Mouse (Mus musculus): ENCODE data around the gene Cbx7. TPM values are rescaled to one million over a fixed set of nuclear protein-coding genes. Genes with fewer than 3 reads are reported as not detected.

Gene Cbx7
- polyA plus RNA-seq, 1 experiment, result 32.8 TPM

- H3K36me3 ChIP-seq (ENCODE audit: control insufficient read depth, insufficient read depth, low read length), result no peaks in the 10 kb centered on the region
- H3K27me3 ChIP-seq (ENCODE audit: control insufficient read depth, insufficient read depth, low read length), result no peaks in the 10 kb centered on the region
- H3K27ac ChIP-seq (ENCODE audit: insufficient read depth, low read depth, low read length), result no peak overlapping the region
- no peaks in the 10 kb centered on the region for H3K4me1 ChIP-seq (ENCODE audit: control insufficient read depth, insufficient read depth, insufficient read length, low read length)
- TF ChIP-seq CTCF (IDR thresholded peaks at IDR 0.05; ENCODE audit: extremely low read depth, insufficient read length, insufficient replicate concordance, low read depth, low read length), result no peak
- 73% methylated on average over 9 of the region's 9 CpGs for WGBS
- no peak overlapping the region for H3K4me3 ChIP-seq (ENCODE audit: low read depth, low read length)
Observed at GRCm38 (mm10) chr15:79961366-79961921, 9.5 kb downstream of the Cbx7 start.

GRCm38 (mm10) chr15:79958418-79958817, 12.5 kb downstream of the Cbx7 start:
- Histone ChIP-seq H3K36me3 (ENCODE audit: control insufficient read depth, insufficient read depth, low read length) (no peaks in the 10 kb centered on the region), H3K4me3 (ENCODE audit: low read depth, low read length) (no peak overlapping the region), H3K27ac (ENCODE audit: insufficient read depth, low read depth, low read length) (no peak overlapping the region), H3K27me3 (ENCODE audit: control insufficient read depth, insufficient read depth, low read length) (no peaks in the 10 kb centered on the region), H3K4me1 (ENCODE audit: control insufficient read depth, insufficient read depth, insufficient read length, low read length) (peaks cover 3% of the 10 kb centered on the region; the same call in 1 of the 2 replicates)
- TF ChIP-seq POLR2A (IDR thresholded peaks at IDR 0.05; ENCODE audit: low read depth, low read length), result no peak
- TF ChIP-seq CTCF (IDR thresholded peaks at IDR 0.05; ENCODE audit: extremely low read depth, insufficient read length, insufficient replicate concordance, low read depth, low read length), result no peak
- whole genome bisulfite sequencing, result 50% methylated on average over 3 of the region's 3 CpGs

GRCm38 (mm10) chr15:79956559-79956958, 14.4 kb downstream of the Cbx7 start:
- 46% methylated on average over 8 of the region's 8 CpGs for WGBS
- H3K36me3 ChIP-seq (ENCODE audit: control insufficient read depth, insufficient read depth, low read length), result no peaks in the 10 kb centered on the region
- no peak overlapping the region for H3K27ac ChIP-seq (ENCODE audit: insufficient read depth, low read depth, low read length)
- H3K4me3 ChIP-seq (ENCODE audit: low read depth, low read length), result no peak overlapping the region
- H3K27me3 ChIP-seq (ENCODE audit: control insufficient read depth, insufficient read depth, low read length), result no peaks in the 10 kb centered on the region
- H3K4me1 ChIP-seq (ENCODE audit: control insufficient read depth, insufficient read depth, insufficient read length, low read length), result peaks cover 3% of the 10 kb centered on the region; the same call in 1 of the 2 replicates
- TF ChIP-seq CTCF (IDR thresholded peaks at IDR 0.05; ENCODE audit: extremely low read depth, insufficient read length, insufficient replicate concordance, low read depth, low read length) (no peak), POLR2A (IDR thresholded peaks at IDR 0.05; ENCODE audit: low read depth, low read length) (no peak)

DNA sequence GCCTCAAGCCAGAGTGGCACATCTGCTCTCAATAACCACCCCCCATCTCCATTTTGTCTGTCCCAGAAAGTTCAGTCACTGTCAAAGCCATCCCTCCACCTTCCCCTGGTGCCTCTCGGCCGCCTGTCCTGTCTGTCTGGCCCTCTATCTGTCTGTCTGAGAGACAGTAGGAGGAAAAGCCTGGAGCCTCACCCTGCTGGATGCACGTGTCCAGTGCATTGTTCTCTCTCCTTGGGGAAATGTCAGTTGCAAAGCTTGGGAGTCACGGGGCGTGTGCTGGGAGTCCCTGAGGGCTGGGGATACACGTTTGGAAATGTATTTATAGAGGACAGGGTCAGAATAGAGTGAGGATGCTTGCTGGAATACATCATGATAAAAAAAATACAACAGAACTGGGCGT, 17.4 kb downstream of the Cbx7 start:
- no peak overlapping the region for H3K27ac ChIP-seq (ENCODE audit: insufficient read depth, low read depth, low read length)

GRCm38 (mm10) chr15:79952504-79953231, 18.3 kb downstream of the Cbx7 start:
- no peaks in the 10 kb centered on the region for H3K36me3 ChIP-seq (ENCODE audit: control insufficient read depth, insufficient read depth, low read length)
- TF ChIP-seq CTCF (IDR thresholded peaks at IDR 0.05; ENCODE audit: extremely low read depth, insufficient read length, insufficient replicate concordance, low read depth, low read length), result no peak
- no peak for TF ChIP-seq POLR2A (IDR thresholded peaks at IDR 0.05; ENCODE audit: low read depth, low read length)
- no peaks in the 10 kb centered on the region; the same call in 1 of the 2 replicates for H3K27me3 ChIP-seq (ENCODE audit: control insufficient read depth, insufficient read depth, low read length)
- WGBS, result 36% methylated on average over 11 of the region's 11 CpGs
- no peak overlapping the region for H3K4me3 ChIP-seq (ENCODE audit: low read depth, low read length)
- peak overlapping the region; percentile 7; the same call in 1 of the 2 replicates for H3K27ac ChIP-seq (ENCODE audit: insufficient read depth, low read depth, low read length)
- peaks cover 6% of the 10 kb centered on the region; the same call in 1 of the 2 replicates for H3K4me1 ChIP-seq (ENCODE audit: control insufficient read depth, insufficient read depth, insufficient read length, low read length)

More for the DNA sequence above, 17.4 kb downstream of the Cbx7 start:
- 46% methylated on average over 7 of the region's 7 CpGs for WGBS
- TF ChIP-seq POLR2A (IDR thresholded peaks at IDR 0.05; ENCODE audit: low read depth, low read length) (no peak), CTCF (IDR thresholded peaks at IDR 0.05; ENCODE audit: extremely low read depth, insufficient read length, insufficient replicate concordance, low read depth, low read length) (no peak)
- Histone ChIP-seq H3K27me3 (ENCODE audit: control insufficient read depth, insufficient read depth, low read length) (no peaks in the 10 kb centered on the region; the same call in 1 of the 2 replicates), H3K4me3 (ENCODE audit: low read depth, low read length) (no peak overlapping the region), H3K36me3 (ENCODE audit: control insufficient read depth, insufficient read depth, low read length) (no peaks in the 10 kb centered on the region), H3K4me1 (ENCODE audit: control insufficient read depth, insufficient read depth, insufficient read length, low read length) (peaks cover 6% of the 10 kb centered on the region; the same call in 1 of the 2 replicates)

DNA sequence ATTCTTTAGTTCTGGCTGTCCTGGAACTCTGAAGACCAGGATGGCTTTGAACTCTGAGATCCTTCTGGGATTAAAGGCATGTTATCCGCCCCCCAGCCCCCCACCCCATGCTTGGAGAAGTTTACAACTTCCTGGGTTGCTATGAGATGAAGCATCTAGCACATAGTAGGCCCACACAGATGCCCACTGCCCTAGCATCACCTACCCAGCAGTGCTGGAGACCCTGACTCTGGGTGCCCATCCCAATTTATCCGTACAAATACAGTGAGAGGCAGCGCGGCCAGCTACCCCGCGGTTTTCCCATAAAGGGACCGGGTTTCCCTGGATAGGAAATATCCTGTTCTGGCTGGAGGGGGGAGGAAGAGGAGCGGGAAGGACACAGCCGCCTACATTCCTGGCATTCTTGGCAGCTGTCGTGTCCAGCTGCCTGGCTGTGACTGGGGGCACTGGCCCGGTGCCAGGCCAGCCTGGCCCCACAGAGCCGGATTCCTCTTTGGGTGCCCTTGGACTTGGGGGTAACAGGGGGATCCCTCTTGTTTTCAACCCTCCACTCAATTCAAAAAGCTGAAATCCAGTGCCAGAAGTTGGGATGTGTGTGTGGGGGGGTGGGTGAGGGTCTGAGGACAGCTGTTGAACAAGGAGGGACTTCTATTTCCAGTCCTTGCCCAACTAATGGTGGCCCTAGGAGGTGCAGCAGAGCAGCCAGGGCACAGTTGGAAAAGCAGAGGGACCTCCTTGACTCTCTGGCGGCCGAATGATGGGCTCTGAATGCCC, 19.0 kb downstream of the Cbx7 start:
- H3K27ac ChIP-seq (ENCODE audit: insufficient read depth, low read depth, low read length), result peak overlapping the region; percentile 7; the same call in 1 of the 2 replicates
- 54% methylated on average over 14 of the region's 14 CpGs for WGBS

DNA sequence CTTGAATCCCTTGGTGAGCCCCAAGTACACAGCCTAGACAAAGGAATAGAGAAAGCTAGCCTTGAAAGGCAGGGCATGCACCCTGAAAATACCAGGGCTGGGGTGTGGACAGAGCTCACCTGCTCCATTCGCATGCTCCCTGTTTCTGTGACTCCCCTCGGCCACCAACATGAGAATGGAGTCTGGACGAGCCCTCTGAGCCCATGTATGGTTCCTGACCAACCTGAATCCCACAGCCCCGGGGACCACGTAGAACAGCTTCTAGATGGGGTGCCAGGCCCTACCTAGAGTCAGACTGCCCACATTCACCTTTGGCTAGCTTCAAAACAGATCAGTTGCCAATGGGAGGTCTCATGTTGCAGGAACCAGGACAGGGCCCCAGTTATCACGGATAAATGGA, 19.7 kb downstream of the Cbx7 start:
- no peak overlapping the region for H3K4me3 ChIP-seq (ENCODE audit: low read depth, low read length)
- peaks cover 6% of the 10 kb centered on the region; the same call in 1 of the 2 replicates for H3K4me1 ChIP-seq (ENCODE audit: control insufficient read depth, insufficient read depth, insufficient read length, low read length)
- no peak overlapping the region for H3K27ac ChIP-seq (ENCODE audit: insufficient read depth, low read depth, low read length)
- no peaks in the 10 kb centered on the region for H3K36me3 ChIP-seq (ENCODE audit: control insufficient read depth, insufficient read depth, low read length)
- H3K27me3 ChIP-seq (ENCODE audit: control insufficient read depth, insufficient read depth, low read length), result no peaks in the 10 kb centered on the region; the same call in 1 of the 2 replicates
- TF ChIP-seq CTCF (IDR thresholded peaks at IDR 0.05; ENCODE audit: extremely low read depth, insufficient read length, insufficient replicate concordance, low read depth, low read length) (no peak), POLR2A (IDR thresholded peaks at IDR 0.05; ENCODE audit: low read depth, low read length) (no peak)
- 86% methylated on average over 6 of the region's 6 CpGs for WGBS

More for the DNA sequence above, 19.0 kb downstream of the Cbx7 start:
- H3K4me3 ChIP-seq (ENCODE audit: low read depth, low read length), result no peak overlapping the region
- H3K36me3 ChIP-seq (ENCODE audit: control insufficient read depth, insufficient read depth, low read length), result no peaks in the 10 kb centered on the region
- H3K27me3 ChIP-seq (ENCODE audit: control insufficient read depth, insufficient read depth, low read length), result no peaks in the 10 kb centered on the region; the same call in 1 of the 2 replicates
- peaks cover 6% of the 10 kb centered on the region; the same call in 1 of the 2 replicates for H3K4me1 ChIP-seq (ENCODE audit: control insufficient read depth, insufficient read depth, insufficient read length, low read length)
- no peak for TF ChIP-seq CTCF (IDR thresholded peaks at IDR 0.05; ENCODE audit: extremely low read depth, insufficient read length, insufficient replicate concordance, low read depth, low read length)

All from small intestine, adult 2 months (tissue).